Mouse (Mus musculus) liver, adult 2 months (tissue): ENCODE results near the gene 4930469K13Rik.

Experiments used
- CTCF ChIP-seq: fragments of 200-500 bp; IDR thresholded peaks from 2 replicates; pipeline ENCODE4 v1.5.1; 2011; ENCODE audit warnings: low read depth, low read length, control low read depth
- POLR2A ChIP-seq: fragments of 200-500 bp; IDR thresholded peaks from 2 replicates; pipeline ENCODE4 v1.6.1; 2011; ENCODE audit warnings: low read length, control low read depth; ENCODE audit not compliant: insufficient read depth; ENCODE audit errors: extremely low read depth

- no peak for TF ChIP-seq CTCF
- TF ChIP-seq POLR2A = no peak
Measured at GRCm38 (mm10) chr11:34058332-34058731, 40.0 kb downstream of the 4930469K13Rik start.
